Mouse (Mus musculus) brain, embryonic 14.5 days (tissue): ENCODE results near the gene Pafah2. TPM values are rescaled to one million over a fixed set of nuclear protein-coding genes. Genes with fewer than 3 reads are reported as not detected.
"Not testable (repeated sequence)": the region's sequence is repeated elsewhere in the genome, so short reads cannot be mapped to it uniquely, and the experiment has no call there.

Experiments used
- DNase-seq: peaks from one replicate; pipeline ENCODE4 v3.0.0-alpha.2; 2011; ENCODE audit warnings: low read depth
- CTCF ChIP-seq: fragments of 200-500 bp; IDR thresholded peaks from 2 replicates; pipeline ENCODE4 v1.5.1; 2012; ENCODE audit warnings: inconsistent platforms, mild to moderate bottlenecking, moderate library complexity, borderline replicate concordance; ENCODE audit not compliant: insufficient read depth, insufficient read length; ENCODE audit errors: extremely low read depth
- POLR2A ChIP-seq: fragments of 200-500 bp; IDR thresholded peaks from 2 replicates; pipeline ENCODE4 v1.6.1; 2012; ENCODE audit warnings: mild to moderate bottlenecking, inconsistent platforms, borderline replicate concordance; ENCODE audit not compliant: poor library complexity, insufficient read depth, insufficient read length, severe bottlenecking; ENCODE audit errors: extremely low read depth
- polyA plus RNA-seq: library from polyadenylated mRNA; depleted of rRNA; stranded (reverse); fragments of >200 nt; gene quantifications from 2 replicates; pipeline ENCODE4 v1.2.3, GENCODE M21; 2012

The Pafah2 gene
- polyA plus RNA-seq, 1 experiment, result 14.6 TPM

GRCm38 (mm10) chr4:134357461-134357771 lies 38.7 kb upstream of the Pafah2 start:
- no peak for DNase-seq

GRCm38 (mm10) chr4:134359649-134360048 lies 36.5 kb upstream of the Pafah2 start:
- DNase-seq, result no peak
- TF ChIP-seq CTCF, result no peak
- no peak for TF ChIP-seq POLR2A

More at GRCm38 (mm10) chr4:134357461-134357771, 38.7 kb upstream of the Pafah2 start:
- TF ChIP-seq CTCF (no peak), POLR2A (no peak)

- TF ChIP-seq POLR2A (no peak), CTCF (no peak)
- DNase-seq, result peak; percentile 24
These were observed 34.9 kb upstream of the Pafah2 start for GRCm38 (mm10) chr4:134361215-134361614.

- no peak for DNase-seq
- TF ChIP-seq CTCF (no peak), POLR2A (no peak)
These were observed 34.0 kb upstream of the Pafah2 start for GRCm38 (mm10) chr4:134362124-134362523.

- DNase-seq, result no peak
- TF ChIP-seq CTCF, result no peak
- no peak for TF ChIP-seq POLR2A
These were observed 33.5 kb upstream of the Pafah2 start for GRCm38 (mm10) chr4:134362586-134362985.

GRCm38 (mm10) chr4:134365280-134365679 lies 30.8 kb upstream of the Pafah2 start:
- no peak for DNase-seq
- TF ChIP-seq POLR2A, result no peak

- no peak for DNase-seq
- TF ChIP-seq CTCF (no peak), POLR2A (no peak)
These were observed 25.4 kb upstream of the Pafah2 start for GRCm38 (mm10) chr4:134370649-134371221.

- TF ChIP-seq POLR2A (no peak), CTCF (no peak)
- DNase-seq, result no peak
These were observed 24.7 kb upstream of the Pafah2 start for GRCm38 (mm10) chr4:134371316-134371855.

- TF ChIP-seq CTCF (no peak), POLR2A (no peak)
- peak; percentile 87 for DNase-seq
These were observed 23.8 kb upstream of the Pafah2 start for GRCm38 (mm10) chr4:134372294-134372747.

GRCm38 (mm10) chr4:134373295-134373694 lies 22.8 kb upstream of the Pafah2 start:
- DNase-seq, result no peak

GRCm38 (mm10) chr4:134374306-134374705 lies 21.8 kb upstream of the Pafah2 start:
- no peak for DNase-seq
- TF ChIP-seq POLR2A (no peak), CTCF (no peak)

More at GRCm38 (mm10) chr4:134373295-134373694, 22.8 kb upstream of the Pafah2 start:
- no peak for TF ChIP-seq CTCF
- TF ChIP-seq POLR2A, result no peak

GRCm38 (mm10) chr4:134378089-134378615 lies 18.0 kb upstream of the Pafah2 start:
- DNase-seq, result no peak

GRCm38 (mm10) chr4:134379510-134379909 lies 16.6 kb upstream of the Pafah2 start:
- TF ChIP-seq CTCF, result no peak
- no peak for TF ChIP-seq POLR2A
- no peak for DNase-seq

More at GRCm38 (mm10) chr4:134378089-134378615, 18.0 kb upstream of the Pafah2 start:
- TF ChIP-seq CTCF (no peak), POLR2A (no peak)

- DNase-seq, result not testable (repeated sequence)
These were observed 12.4 kb upstream of the Pafah2 start, which contains the start of gene Extl1 for GRCm38 (mm10) chr4:134383750-134384149. TSS of gene Extl1 (minus strand) at chr4:134383850.
